Mouse (Mus musculus): ENCODE measurements at regions not wholly inside any gene's neighbourhood (a gene's known extent, or its start where the extent isn't known, plus 50 kb on each side); places are given as distances from the start of the nearest gene placed in this dataset.

DNA sequence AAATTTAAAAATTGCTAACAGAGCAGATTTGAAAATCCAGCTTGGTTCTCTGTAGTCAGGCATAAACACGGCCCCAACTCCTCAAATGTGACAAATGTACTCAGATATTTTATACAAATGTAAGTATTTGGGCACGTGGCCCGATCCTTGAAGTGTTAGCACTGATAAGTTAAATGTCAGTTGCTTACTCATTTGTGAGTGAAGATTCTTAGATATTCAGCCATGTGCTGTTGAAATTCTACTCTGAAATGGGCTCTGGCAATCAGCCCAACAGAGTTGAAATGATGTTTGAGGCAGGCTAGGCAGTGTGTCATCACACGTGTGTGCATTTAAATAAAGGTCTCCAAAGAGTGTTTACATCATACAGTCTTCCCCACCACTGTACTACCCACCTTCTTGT is 103.2 kb upstream of the Id2 start:
- H3K9ac ChIP-seq (replicated peaks; ENCODE audit: low read depth, low read length), result no peak overlapping the region
- H3K36me3 ChIP-seq (ENCODE audit: control insufficient read depth, insufficient read depth, low read length), result no peaks in the 10 kb centered on the region
- no peak overlapping the region for H3K4me3 ChIP-seq (ENCODE audit: low read depth, low read length)
- no peak overlapping the region for H3K4me2 ChIP-seq (replicated peaks; ENCODE audit: low read depth, low read length)
- 45% methylated on average over 4 of the region's 4 CpGs for WGBS
- no peak for ATAC-seq (ENCODE audit: insufficient number of reproducible peaks, insufficient read depth, low FRiP score, low read depth)
- peaks cover 6% of the 10 kb centered on the region; the same call in 1 of the 2 replicates for H3K4me1 ChIP-seq (ENCODE audit: control insufficient read depth, insufficient read depth, low read length)
- no peak overlapping the region for H3K27ac ChIP-seq (ENCODE audit: low read length)
- H3K27me3 ChIP-seq (ENCODE audit: control insufficient read depth, insufficient read depth, low read length), result no peaks in the 10 kb centered on the region
- 0 out of 2 replicates have a peak, but pooled peaks cover 5% of the 10 kb centered on the region for H3K9me3 ChIP-seq (ENCODE audit: control insufficient read depth, low read depth, low read length)

DNA sequence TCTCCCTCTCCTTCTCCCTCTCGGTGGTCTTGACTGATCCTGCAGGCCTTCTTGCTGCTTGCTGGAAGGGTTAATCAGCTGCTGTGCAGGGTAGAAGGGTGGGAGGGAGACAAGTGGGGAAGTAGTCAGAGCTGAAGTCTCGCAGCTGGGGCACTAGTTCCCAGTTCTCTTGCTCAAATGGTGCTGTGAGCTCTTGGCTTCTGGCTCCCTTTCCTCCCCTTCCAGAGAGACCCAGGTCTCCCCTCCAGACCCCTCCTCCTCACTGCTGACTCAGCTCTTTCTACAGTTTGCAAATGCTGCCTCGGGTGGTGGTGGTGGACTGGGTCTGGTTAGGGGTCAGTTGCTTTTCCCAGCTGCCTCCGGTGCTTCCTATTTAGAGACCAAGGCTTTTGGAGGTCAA is 100.8 kb upstream of the Id2 start:
- H3K27ac ChIP-seq (ENCODE audit: low read length), result no peak overlapping the region
- H3K4me3 ChIP-seq (ENCODE audit: low read depth, low read length), result no peak overlapping the region
- peaks cover 6% of the 10 kb centered on the region; the same call in 1 of the 2 replicates for H3K4me1 ChIP-seq (ENCODE audit: control insufficient read depth, insufficient read depth, low read length)
- WGBS, result 6% methylated on average over 3 of the region's 4 CpGs
- no peaks in the 10 kb centered on the region for H3K27me3 ChIP-seq (ENCODE audit: control insufficient read depth, insufficient read depth, low read length)
- no peak overlapping the region for H3K4me2 ChIP-seq (replicated peaks; ENCODE audit: low read depth, low read length)
- H3K9ac ChIP-seq (replicated peaks; ENCODE audit: low read depth, low read length), result no peak overlapping the region
- no peaks in the 10 kb centered on the region for H3K36me3 ChIP-seq (ENCODE audit: control insufficient read depth, insufficient read depth, low read length)
- peak; percentile 74; the same call in 1 of the 2 replicates for ATAC-seq (ENCODE audit: insufficient number of reproducible peaks, insufficient read depth, low FRiP score, low read depth)
- H3K9me3 ChIP-seq (ENCODE audit: control insufficient read depth, low read depth, low read length), result 0 out of 2 replicates have a peak, but pooled peaks cover 5% of the 10 kb centered on the region

DNA sequence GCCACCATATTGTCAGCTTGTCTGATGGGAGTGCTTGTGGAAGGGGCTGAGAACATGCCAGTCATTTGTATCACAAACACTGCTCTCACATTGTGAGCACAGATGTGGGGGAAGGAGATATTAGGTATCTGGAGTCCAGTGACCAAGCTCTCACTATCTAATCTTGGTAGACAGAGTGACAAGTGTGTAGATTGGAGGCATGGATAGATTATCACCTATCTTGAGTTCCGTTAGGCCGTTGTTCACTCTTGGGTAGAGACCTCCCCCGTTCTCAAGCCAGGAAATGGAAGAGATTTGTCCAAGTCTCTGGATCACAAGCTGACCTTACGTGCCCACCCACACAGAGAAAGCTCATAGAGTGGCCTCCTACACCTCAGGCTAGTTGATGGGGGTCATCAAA is 99.1 kb upstream of the Id2 start:
- Histone ChIP-seq H3K4me1 (ENCODE audit: control insufficient read depth, insufficient read depth, low read length) (peaks cover 6% of the 10 kb centered on the region; the same call in 1 of the 2 replicates), H3K36me3 (ENCODE audit: control insufficient read depth, insufficient read depth, low read length) (no peaks in the 10 kb centered on the region), H3K27me3 (ENCODE audit: control insufficient read depth, insufficient read depth, low read length) (no peaks in the 10 kb centered on the region), H3K4me3 (ENCODE audit: low read depth, low read length) (no peak overlapping the region), H3K4me2 (replicated peaks; ENCODE audit: low read depth, low read length) (no peak overlapping the region), H3K9me3 (ENCODE audit: control insufficient read depth, low read depth, low read length) (0 out of 2 replicates have a peak, but pooled peaks cover under 1% of the 10 kb centered on the region), H3K27ac (ENCODE audit: low read length) (no peak overlapping the region), H3K9ac (replicated peaks; ENCODE audit: low read depth, low read length) (no peak overlapping the region)
- 85% methylated on average over 4 of the region's 4 CpGs for WGBS
- no peak for ATAC-seq (ENCODE audit: insufficient number of reproducible peaks, insufficient read depth, low FRiP score, low read depth)

DNA sequence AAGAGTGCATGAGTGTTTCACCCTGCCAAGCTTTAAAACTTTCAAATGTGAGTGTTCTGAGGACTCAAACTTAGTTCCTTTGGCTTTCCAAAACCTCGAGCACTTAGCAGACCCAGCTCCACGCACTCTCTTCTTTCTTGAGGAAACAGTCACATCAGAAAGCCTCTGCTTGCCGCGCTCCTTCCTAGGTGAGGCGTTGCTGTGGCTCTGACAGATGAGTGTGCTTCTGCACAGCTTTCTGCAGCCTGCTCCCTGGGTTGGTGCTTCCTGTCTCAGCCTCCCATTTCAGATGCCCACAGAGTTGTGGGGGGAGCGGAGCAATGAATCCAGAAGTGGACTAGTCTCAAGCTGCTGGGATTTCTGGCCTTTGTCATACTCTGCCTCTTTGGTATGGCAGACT is 95.3 kb upstream of the Id2 start:
- Histone ChIP-seq H3K4me3 (ENCODE audit: low read depth, low read length) (no peak overlapping the region), H3K4me2 (replicated peaks; ENCODE audit: low read depth, low read length) (no peak overlapping the region), H3K27me3 (ENCODE audit: control insufficient read depth, insufficient read depth, low read length) (no peaks in the 10 kb centered on the region), H3K27ac (ENCODE audit: low read length) (no peak overlapping the region), H3K36me3 (ENCODE audit: control insufficient read depth, insufficient read depth, low read length) (no peaks in the 10 kb centered on the region), H3K9ac (replicated peaks; ENCODE audit: low read depth, low read length) (no peak overlapping the region), H3K9me3 (ENCODE audit: control insufficient read depth, low read depth, low read length) (no peaks in the 10 kb centered on the region; the same call in 1 of the 2 replicates), H3K4me1 (ENCODE audit: control insufficient read depth, insufficient read depth, low read length) (peaks cover 13% of the 10 kb centered on the region; the same call in 1 of the 2 replicates)
- ATAC-seq (ENCODE audit: insufficient number of reproducible peaks, insufficient read depth, low FRiP score, low read depth), result no peak
- WGBS, result 87% methylated on average over 6 of the region's 6 CpGs

DNA sequence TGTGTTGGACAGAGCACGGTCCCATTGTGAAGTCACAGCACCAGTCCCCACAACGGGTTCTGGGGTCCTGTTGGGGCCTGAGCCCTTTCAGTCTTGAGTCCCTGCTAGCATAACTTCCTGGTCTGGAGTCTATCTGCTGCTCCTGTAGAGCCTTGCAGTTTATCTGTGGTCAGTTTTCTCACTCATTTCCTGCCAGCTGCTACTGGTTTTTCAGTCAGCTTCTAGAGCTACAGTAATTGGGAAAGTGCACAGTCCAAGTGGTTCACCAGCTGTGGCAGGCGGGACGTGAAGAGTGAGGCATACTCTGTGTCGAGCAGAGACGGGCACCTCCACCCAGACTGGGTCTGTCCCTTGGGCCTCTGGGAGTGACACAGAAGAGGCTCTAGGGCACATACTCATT is 93.4 kb upstream of the Id2 start:
- H3K9ac ChIP-seq (replicated peaks; ENCODE audit: low read depth, low read length), result no peak overlapping the region
- H3K4me1 ChIP-seq (ENCODE audit: control insufficient read depth, insufficient read depth, low read length), result 0 out of 2 replicates have a peak, but pooled peaks cover 13% of the 10 kb centered on the region
- H3K9me3 ChIP-seq (ENCODE audit: control insufficient read depth, low read depth, low read length), result no peaks in the 10 kb centered on the region; the same call in 1 of the 2 replicates
- H3K4me2 ChIP-seq (replicated peaks; ENCODE audit: low read depth, low read length), result no peak overlapping the region
- 53% methylated on average over 6 of the region's 6 CpGs for WGBS
- H3K27me3 ChIP-seq (ENCODE audit: control insufficient read depth, insufficient read depth, low read length), result no peaks in the 10 kb centered on the region
- H3K27ac ChIP-seq (ENCODE audit: low read length), result no peak overlapping the region; the same call in 1 of the 2 replicates
- H3K36me3 ChIP-seq (ENCODE audit: control insufficient read depth, insufficient read depth, low read length), result no peaks in the 10 kb centered on the region
- no peak overlapping the region for H3K4me3 ChIP-seq (ENCODE audit: low read depth, low read length)
- peak; percentile 46; the same call in 1 of the 2 replicates for ATAC-seq (ENCODE audit: insufficient number of reproducible peaks, insufficient read depth, low FRiP score, low read depth)

DNA sequence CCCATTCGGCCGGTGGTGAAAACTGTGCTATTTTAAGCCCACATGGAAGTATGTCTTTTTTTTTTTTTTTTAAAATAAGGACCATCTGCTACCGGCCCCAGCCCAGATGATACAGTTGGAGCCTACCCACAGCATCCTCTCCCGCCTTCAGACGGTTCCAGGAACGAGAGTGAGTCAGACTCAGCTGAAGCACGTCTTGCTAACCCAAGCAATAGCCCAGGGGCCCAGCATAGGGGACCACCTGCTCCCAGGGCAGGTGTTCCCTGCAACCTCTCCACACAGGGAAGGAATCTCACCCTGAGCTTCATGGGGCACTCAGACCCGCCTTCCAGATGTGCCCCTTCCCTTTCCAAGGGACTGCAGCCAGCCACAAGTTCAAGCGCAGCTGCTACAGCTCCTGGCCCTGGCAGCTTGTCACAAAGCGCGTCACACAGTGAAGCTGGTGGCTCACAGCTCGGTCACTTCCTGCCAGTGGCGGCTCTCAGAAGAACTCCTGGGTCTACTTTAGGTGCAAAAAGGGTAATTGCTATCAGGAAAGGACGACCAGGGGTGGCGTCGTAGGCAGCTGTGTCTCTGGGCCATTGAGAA is 92.3 kb upstream of the Id2 start:
- 58% methylated on average over 16 of the region's 16 CpGs for WGBS
- H3K27me3 ChIP-seq (ENCODE audit: control insufficient read depth, insufficient read depth, low read length), result no peaks in the 10 kb centered on the region
- no peak overlapping the region for H3K4me3 ChIP-seq (ENCODE audit: low read depth, low read length)
- H3K9me3 ChIP-seq (ENCODE audit: control insufficient read depth, low read depth, low read length), result no peaks in the 10 kb centered on the region; the same call in 1 of the 2 replicates
- 0 out of 2 replicates have a peak, but pooled peaks cover 13% of the 10 kb centered on the region for H3K4me1 ChIP-seq (ENCODE audit: control insufficient read depth, insufficient read depth, low read length)
- no peak for ATAC-seq (ENCODE audit: insufficient number of reproducible peaks, insufficient read depth, low FRiP score, low read depth)
- H3K27ac ChIP-seq (ENCODE audit: low read length), result no peak overlapping the region
- no peak overlapping the region for H3K4me2 ChIP-seq (replicated peaks; ENCODE audit: low read depth, low read length)
- H3K36me3 ChIP-seq (ENCODE audit: control insufficient read depth, insufficient read depth, low read length), result no peaks in the 10 kb centered on the region
- no peak overlapping the region for H3K9ac ChIP-seq (replicated peaks; ENCODE audit: low read depth, low read length)

DNA sequence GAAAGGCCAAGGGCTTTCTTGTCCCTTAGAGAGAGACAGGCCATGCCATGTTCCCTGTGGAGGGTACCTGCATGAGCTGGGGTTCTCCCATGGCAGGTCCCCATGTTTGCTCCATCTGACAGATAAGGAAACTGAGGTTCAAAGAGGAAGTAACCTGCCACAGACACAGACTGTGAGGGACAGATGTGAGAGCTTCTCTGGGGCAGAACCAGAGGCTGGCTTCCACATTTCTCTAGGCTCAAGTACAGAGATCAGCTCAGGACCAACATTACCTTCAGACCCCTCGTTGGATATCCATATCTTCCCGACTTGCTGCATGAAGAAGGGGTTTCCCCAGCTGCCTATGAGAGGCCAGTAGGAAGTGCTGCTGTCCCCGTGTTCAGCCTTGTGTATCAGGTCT is 91.6 kb upstream of the Id2 start:
- WGBS, result 78% methylated on average over 3 of the region's 3 CpGs
- Histone ChIP-seq H3K4me3 (ENCODE audit: low read depth, low read length) (no peak overlapping the region), H3K4me2 (replicated peaks; ENCODE audit: low read depth, low read length) (no peak overlapping the region), H3K4me1 (ENCODE audit: control insufficient read depth, insufficient read depth, low read length) (0 out of 2 replicates have a peak, but pooled peaks cover 13% of the 10 kb centered on the region), H3K27ac (ENCODE audit: low read length) (no peak overlapping the region), H3K9ac (replicated peaks; ENCODE audit: low read depth, low read length) (no peak overlapping the region), H3K36me3 (ENCODE audit: control insufficient read depth, insufficient read depth, low read length) (no peaks in the 10 kb centered on the region), H3K9me3 (ENCODE audit: control insufficient read depth, low read depth, low read length) (no peaks in the 10 kb centered on the region; the same call in 1 of the 2 replicates), H3K27me3 (ENCODE audit: control insufficient read depth, insufficient read depth, low read length) (no peaks in the 10 kb centered on the region)
- ATAC-seq (ENCODE audit: insufficient number of reproducible peaks, insufficient read depth, low FRiP score, low read depth), result no peak

DNA sequence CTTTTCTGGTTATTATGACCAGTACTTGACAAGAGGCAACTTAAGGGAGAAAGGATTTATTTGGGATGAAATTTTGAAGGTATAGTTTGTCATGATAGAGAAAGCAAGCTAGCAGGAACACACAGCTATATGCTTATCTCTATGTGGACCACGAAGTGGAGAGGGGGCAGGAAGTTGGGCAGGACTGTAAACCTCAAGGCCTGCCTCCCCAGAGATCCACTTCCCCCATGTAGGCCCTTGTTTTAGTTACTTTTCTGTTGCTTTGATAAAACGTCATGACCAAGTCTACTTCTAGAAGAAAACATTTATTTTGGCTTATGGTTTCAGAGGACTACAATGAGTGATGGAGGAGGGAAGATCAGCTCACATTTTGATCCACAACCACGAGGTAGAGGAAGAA is 90.3 kb upstream of the Id2 start:
- no peak overlapping the region for H3K27ac ChIP-seq (ENCODE audit: low read length)
- WGBS, result 71% methylated on average over 3 of the region's 3 CpGs
- no peaks in the 10 kb centered on the region; the same call in 1 of the 2 replicates for H3K9me3 ChIP-seq (ENCODE audit: control insufficient read depth, low read depth, low read length)
- no peaks in the 10 kb centered on the region for H3K27me3 ChIP-seq (ENCODE audit: control insufficient read depth, insufficient read depth, low read length)
- no peak overlapping the region for H3K9ac ChIP-seq (replicated peaks; ENCODE audit: low read depth, low read length)
- H3K36me3 ChIP-seq (ENCODE audit: control insufficient read depth, insufficient read depth, low read length), result no peaks in the 10 kb centered on the region
- no peak overlapping the region for H3K4me2 ChIP-seq (replicated peaks; ENCODE audit: low read depth, low read length)
- 0 out of 2 replicates have a peak, but pooled peaks cover 15% of the 10 kb centered on the region for H3K4me1 ChIP-seq (ENCODE audit: control insufficient read depth, insufficient read depth, low read length)
- no peak for ATAC-seq (ENCODE audit: insufficient number of reproducible peaks, insufficient read depth, low FRiP score, low read depth)
- no peak overlapping the region for H3K4me3 ChIP-seq (ENCODE audit: low read depth, low read length)
